Mouse (Mus musculus) hindbrain, embryonic 15.5 days (tissue): ENCODE data around the gene Atp6v0a4. TPM values are rescaled to one million over a fixed set of nuclear protein-coding genes. Genes with fewer than 3 reads are reported as not detected.

Experiments used
- ATAC-seq: fragments of 200-750 bp; cut with Nextera tagmentation; 2 replicates; pipeline ENCODE4 v1.8.0; 2017; ENCODE audit warnings: low read depth, moderate number of reproducible peaks, moderate TSS enrichment; ENCODE audit not compliant: low FRiP score
- H3K27ac ChIP-seq: fragments of 300-500 bp; sonication (generic); replicated peaks from 2 replicates; pipeline ENCODE4 v1.5.1; 2015; ENCODE audit warnings: mild to moderate bottlenecking, inconsistent platforms
- H3K27me3 ChIP-seq: fragments of 300-500 bp; sonication (generic); 2 replicates; pipeline ENCODE4 v1.6.1; 2015; ENCODE audit warnings: control low read depth, inconsistent platforms
- H3K36me3 ChIP-seq: fragments of 300-500 bp; sonication (generic); 2 replicates; pipeline ENCODE4 v1.6.1; 2015; ENCODE audit warnings: control low read depth, inconsistent platforms
- H3K4me1 ChIP-seq: fragments of 300-500 bp; sonication (generic); replicated peaks from 2 replicates; pipeline ENCODE4 v1.6.1; 2015; ENCODE audit warnings: control low read depth, inconsistent platforms
- H3K4me2 ChIP-seq: fragments of 300-500 bp; sonication (generic); 2 replicates; pipeline ENCODE4 v1.6.1; 2015; ENCODE audit warnings: moderate library complexity, mild to moderate bottlenecking, inconsistent platforms
- H3K4me3 ChIP-seq: fragments of 300-500 bp; sonication (generic); 2 replicates; pipeline ENCODE4 v1.5.1; 2015; ENCODE audit warnings: mild to moderate bottlenecking, inconsistent platforms
- H3K9ac ChIP-seq: fragments of 300-500 bp; sonication (generic); 2 replicates; pipeline ENCODE4 v1.6.1; 2015; ENCODE audit warnings: inconsistent platforms
- H3K9me3 ChIP-seq: fragments of 300-500 bp; sonication (generic); 2 replicates; pipeline ENCODE4 v1.6.1; 2016; ENCODE audit warnings: control low read depth, inconsistent platforms
- WGBS: fragments of 180-500 bp; shearing (Covaris S2); methylation state at CpG from one replicate; pipeline ENCODE4 v1.1.7; 2015; 5-methylcytosine and 5-hydroxymethylcytosine counted together
- polyA plus RNA-seq: library from polyadenylated mRNA; unstranded; fragments of >200 nt; fragmentation: Nextera tagmentation; extraction: Ambion mirVana; gene quantifications from 2 replicates; pipeline ENCODE4 v1.2.1, GENCODE M21; 2015

Gene Atp6v0a4
- polyA plus RNA-seq, 1 experiment from 2014 or later: 0.54 TPM

GRCm38 (mm10) chr6:38065501-38066122, 58.8 kb downstream of the Atp6v0a4 start:
- Histone ChIP-seq H3K9ac (no peak overlapping the region), H3K4me2 (no peak overlapping the region), H3K27ac (peak overlapping the region; percentile 21; the same call in 1 of the 2 replicates), H3K36me3 (no peaks in the 10 kb centered on the region), H3K9me3 (no peaks in the 10 kb centered on the region), H3K4me3 (no peak overlapping the region), H3K27me3 (no peaks in the 10 kb centered on the region), H3K4me1 (peaks cover 11% of the 10 kb centered on the region)
- peak; percentile 72 for ATAC-seq
- 68% methylated on average over 11 of the region's 11 CpGs for WGBS

DNA sequence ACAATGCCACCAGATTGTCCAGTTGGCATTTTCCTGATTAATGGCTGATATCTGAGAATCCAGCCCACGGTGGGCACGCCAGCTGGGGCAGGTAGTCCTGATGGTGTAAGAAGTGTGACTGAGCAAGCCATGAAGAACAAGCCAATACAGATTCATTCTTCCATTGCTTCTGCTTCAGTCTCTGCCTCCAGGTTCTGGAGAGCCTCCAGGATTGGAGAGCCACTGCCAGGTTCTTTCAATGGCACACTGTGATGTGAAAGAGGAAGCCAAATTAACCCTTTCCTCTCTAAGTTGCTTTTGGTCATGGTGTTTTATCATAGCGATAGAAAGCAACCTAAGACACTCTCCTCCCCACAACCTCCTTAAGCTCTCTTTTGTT, 59.3 kb downstream of the Atp6v0a4 start:
- Histone ChIP-seq H3K4me1 (peaks cover 11% of the 10 kb centered on the region), H3K4me3 (no peak overlapping the region), H3K9ac (no peak overlapping the region), H3K27ac (no peak overlapping the region), H3K4me2 (no peak overlapping the region), H3K27me3 (no peaks in the 10 kb centered on the region), H3K9me3 (no peaks in the 10 kb centered on the region), H3K36me3 (no peaks in the 10 kb centered on the region)
- ATAC-seq: peak; percentile 21; the same call in 1 of the 2 replicates
- 57% methylated on average over 3 of the region's 3 CpGs for WGBS

DNA sequence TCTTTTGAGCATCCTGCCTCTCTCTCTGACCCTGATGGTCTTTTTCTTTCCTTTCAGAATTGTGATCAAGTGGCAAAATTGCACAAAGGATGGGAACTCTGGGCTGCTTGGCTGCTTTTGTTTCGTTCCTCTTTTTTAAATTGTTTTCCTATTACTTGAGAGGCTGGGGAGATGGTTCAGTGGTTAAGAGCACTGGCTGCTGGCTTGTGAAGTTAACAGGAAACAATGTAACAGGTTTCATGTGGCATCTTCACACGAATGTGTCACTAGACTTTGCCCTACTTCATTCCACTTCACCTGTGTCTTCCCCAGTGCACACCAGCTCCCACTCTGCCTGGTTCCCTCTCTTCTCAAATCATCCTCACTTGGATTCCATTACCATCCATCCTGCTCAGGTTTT, 59.8 kb downstream of the Atp6v0a4 start:
- H3K36me3 ChIP-seq: no peaks in the 10 kb centered on the region
- no peak for ATAC-seq
- H3K4me1 ChIP-seq: peaks cover 11% of the 10 kb centered on the region
- no peaks in the 10 kb centered on the region for H3K9me3 ChIP-seq
- WGBS: 67% methylated on average over 2 of the region's 2 CpGs
- H3K9ac ChIP-seq: no peak overlapping the region
- H3K27me3 ChIP-seq: no peaks in the 10 kb centered on the region
- H3K4me3 ChIP-seq: no peak overlapping the region
- H3K27ac ChIP-seq: no peak overlapping the region
- no peak overlapping the region for H3K4me2 ChIP-seq

DNA sequence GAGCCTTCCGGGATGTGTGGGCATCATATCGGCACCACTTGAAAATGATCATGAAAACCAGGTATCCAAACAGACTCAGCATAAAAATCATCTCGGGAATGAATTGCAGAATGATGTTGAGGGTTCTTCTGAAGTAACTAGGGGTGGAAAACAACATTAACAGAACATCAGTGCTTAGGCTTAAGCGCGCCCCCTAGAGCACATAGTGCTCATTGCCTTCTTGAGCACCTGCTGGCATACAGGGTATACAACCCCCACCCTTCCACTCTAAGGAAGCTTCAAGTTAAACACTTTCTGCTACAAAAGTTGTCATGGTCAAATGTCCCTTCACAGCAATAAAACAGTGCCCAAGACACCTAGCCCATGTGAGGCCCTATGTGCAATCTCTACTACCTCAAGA, 65.6 kb downstream of the Atp6v0a4 start:
- no peak for ATAC-seq

DNA sequence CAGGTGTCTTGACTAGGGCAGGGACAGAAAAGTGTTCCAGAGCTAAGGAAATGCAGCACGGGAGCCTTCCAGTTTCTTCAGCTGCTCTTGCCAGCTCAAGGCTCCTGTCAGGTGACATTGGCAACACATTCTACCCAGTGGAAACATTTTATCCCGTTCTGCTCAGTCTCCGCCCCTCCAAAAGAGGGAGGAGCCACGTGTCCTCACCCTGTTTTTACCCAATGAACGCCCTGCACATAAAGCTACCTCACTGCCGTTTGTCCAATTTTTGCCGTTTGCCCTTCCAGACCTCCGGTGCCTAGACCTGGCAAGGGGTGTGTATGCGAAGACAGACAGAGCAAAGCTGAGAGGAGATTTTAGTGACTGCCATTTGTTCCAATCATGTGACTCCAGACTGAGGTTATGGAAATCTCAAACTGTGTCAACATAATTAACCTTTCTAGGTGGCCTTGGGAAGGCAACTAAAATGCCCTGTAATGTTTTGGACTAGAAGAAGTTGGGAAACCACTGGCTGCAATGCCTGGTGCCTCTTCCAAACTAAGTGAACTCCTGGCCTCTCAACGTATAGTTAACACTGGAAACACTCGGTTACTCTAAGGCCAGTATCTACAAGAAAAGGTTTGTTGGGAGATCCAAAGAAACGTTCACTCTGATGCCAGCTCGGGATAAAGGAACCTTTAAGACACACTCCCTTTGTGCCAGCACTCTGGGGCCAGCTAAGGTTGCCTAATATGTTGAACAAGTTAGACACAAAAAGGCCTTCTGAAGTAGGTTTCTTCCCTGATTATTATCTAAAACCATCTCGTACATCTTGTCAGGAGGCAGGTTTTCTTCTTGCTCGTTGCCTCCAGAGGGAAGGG, 68.7 kb downstream of the Atp6v0a4 start:
- WGBS: 84% methylated on average over 15 of the region's 15 CpGs
- H3K9me3 ChIP-seq: no peaks in the 10 kb centered on the region
- no peak overlapping the region for H3K4me3 ChIP-seq
- no peak overlapping the region for H3K4me2 ChIP-seq
- no peak for ATAC-seq
- H3K9ac ChIP-seq: no peak overlapping the region
- H3K27ac ChIP-seq: no peak overlapping the region
- H3K36me3 ChIP-seq: no peaks in the 10 kb centered on the region
- H3K4me1 ChIP-seq: no peaks in the 10 kb centered on the region
- no peaks in the 10 kb centered on the region for H3K27me3 ChIP-seq

More for the DNA sequence above, 65.6 kb downstream of the Atp6v0a4 start:
- H3K4me2 ChIP-seq: no peak overlapping the region
- H3K9me3 ChIP-seq: no peaks in the 10 kb centered on the region
- 62% methylated on average over 5 of the region's 5 CpGs for WGBS
- no peak overlapping the region for H3K27ac ChIP-seq
- no peaks in the 10 kb centered on the region for H3K27me3 ChIP-seq
- H3K4me1 ChIP-seq: no peaks in the 10 kb centered on the region
- H3K9ac ChIP-seq: no peak overlapping the region
- H3K36me3 ChIP-seq: no peaks in the 10 kb centered on the region
- H3K4me3 ChIP-seq: no peak overlapping the region

GRCm38 (mm10) chr6:38049601-38050000, 74.8 kb downstream of the Atp6v0a4 start:
- Histone ChIP-seq H3K4me2 (no peak overlapping the region), H3K4me1 (no peaks in the 10 kb centered on the region), H3K27me3 (no peaks in the 10 kb centered on the region), H3K9me3 (no peaks in the 10 kb centered on the region), H3K9ac (no peak overlapping the region), H3K27ac (no peak overlapping the region), H3K4me3 (no peak overlapping the region), H3K36me3 (no peaks in the 10 kb centered on the region)
- WGBS: 93% methylated on average over 6 of the region's 6 CpGs
- ATAC-seq: no peak

- H3K4me3 ChIP-seq: no peak overlapping the region
- H3K36me3 ChIP-seq: no peaks in the 10 kb centered on the region
- H3K27me3 ChIP-seq: no peaks in the 10 kb centered on the region
- no peak overlapping the region for H3K4me2 ChIP-seq
- H3K27ac ChIP-seq: no peak overlapping the region
- no peaks in the 10 kb centered on the region for H3K9me3 ChIP-seq
- WGBS: 49% methylated on average over 6 of the region's 6 CpGs
- H3K9ac ChIP-seq: no peak overlapping the region
- ATAC-seq: no peak
- H3K4me1 ChIP-seq: no peaks in the 10 kb centered on the region
These were observed 75.4 kb downstream of the Atp6v0a4 start for GRCm38 (mm10) chr6:38048800-38049561.

DNA sequence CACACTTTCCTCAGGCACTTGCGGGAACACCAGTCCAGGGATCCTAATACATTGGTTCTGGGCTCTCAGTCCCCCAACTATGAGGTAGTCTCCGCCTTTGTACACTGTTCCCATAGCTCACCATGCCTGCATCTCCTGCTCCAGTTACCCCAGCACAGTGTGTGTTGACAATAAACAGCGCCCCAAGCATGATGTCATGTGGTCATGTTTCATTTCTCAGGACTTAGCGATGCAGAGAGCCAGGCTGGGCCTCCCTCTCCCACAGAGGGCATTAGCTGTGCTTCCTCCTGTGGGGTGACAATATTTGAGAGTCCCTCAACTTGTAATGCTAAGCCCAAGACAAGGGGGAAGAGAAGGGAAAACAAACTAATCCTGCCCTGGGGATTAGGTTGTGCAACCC, 76.4 kb downstream of the Atp6v0a4 start:
- WGBS: 86% methylated on average over 4 of the region's 4 CpGs
- ATAC-seq: no peak
- Histone ChIP-seq H3K27ac (no peak overlapping the region), H3K4me1 (no peaks in the 10 kb centered on the region), H3K9me3 (no peaks in the 10 kb centered on the region), H3K4me3 (no peak overlapping the region), H3K36me3 (no peaks in the 10 kb centered on the region), H3K4me2 (no peak overlapping the region), H3K9ac (no peak overlapping the region), H3K27me3 (no peaks in the 10 kb centered on the region)

GRCm38 (mm10) chr6:38046838-38047237, 77.5 kb downstream of the Atp6v0a4 start, which contains the start of gene Svopl:
TSS of gene Svopl (minus strand) at chr6:38046996.
- H3K4me3 ChIP-seq: no peak within 1 kb of the TSS
- no peaks in the 10 kb centered on the region for H3K4me1 ChIP-seq
- H3K9me3 ChIP-seq: no peaks in the 10 kb centered on the region
- H3K27ac ChIP-seq: no peak within 1 kb of the TSS
- WGBS: 48% methylated on average over 6 of the region's 6 CpGs
- H3K4me2 ChIP-seq: no peak within 1 kb of the TSS
- H3K9ac ChIP-seq: no peak within 1 kb of the TSS
- H3K27me3 ChIP-seq: no peaks in the 10 kb centered on the region
- no peak for ATAC-seq
- H3K36me3 ChIP-seq: no peaks in the 10 kb centered on the region

DNA sequence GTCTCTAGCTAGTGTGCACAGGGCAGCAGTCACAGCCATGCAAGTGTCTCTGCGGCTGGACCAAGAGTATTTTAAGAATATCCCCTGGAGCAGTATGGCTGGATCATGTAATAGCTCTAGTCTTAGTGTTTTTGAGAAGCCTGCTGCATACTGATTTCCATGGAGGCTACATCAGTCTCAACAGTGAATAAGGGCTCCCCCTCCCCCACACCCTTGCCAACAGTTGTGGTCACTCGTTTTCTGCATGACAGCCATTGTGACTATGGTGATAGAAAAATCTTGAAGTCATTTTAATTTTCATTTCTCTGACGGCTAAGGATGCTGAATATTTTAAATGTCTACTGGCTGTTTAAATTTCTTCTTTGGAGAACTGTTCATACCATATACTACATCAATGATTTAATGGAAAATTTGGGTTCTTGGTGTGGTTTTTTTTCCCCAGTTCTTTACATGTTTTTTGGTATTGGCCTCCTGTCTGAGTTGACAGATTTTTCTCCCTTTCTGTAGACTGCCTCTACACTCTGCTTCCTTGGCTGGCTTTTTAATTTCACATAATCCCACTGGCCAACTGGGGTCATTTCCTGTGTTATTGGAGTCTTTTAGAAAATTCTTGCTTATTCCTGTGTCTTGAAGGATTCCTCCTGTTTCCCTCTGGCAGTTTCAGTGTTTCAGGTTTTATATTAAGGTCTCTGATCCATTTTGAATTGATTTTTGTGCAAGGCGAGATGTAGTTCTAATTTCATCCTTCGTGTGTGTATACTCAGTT, 91.4 kb downstream of the Atp6v0a4 start:
- no peaks in the 10 kb centered on the region for H3K36me3 ChIP-seq
- no peaks in the 10 kb centered on the region for H3K9me3 ChIP-seq
- H3K9ac ChIP-seq: no peak overlapping the region
- ATAC-seq: no peak
- no peak overlapping the region for H3K4me2 ChIP-seq
- H3K27me3 ChIP-seq: no peaks in the 10 kb centered on the region
- no peak overlapping the region for H3K27ac ChIP-seq
- H3K4me1 ChIP-seq: 0 out of 2 replicates have a peak, but pooled peaks cover 14% of the 10 kb centered on the region
- 59% methylated on average over 5 of the region's 5 CpGs for WGBS
- H3K4me3 ChIP-seq: no peak overlapping the region

DNA sequence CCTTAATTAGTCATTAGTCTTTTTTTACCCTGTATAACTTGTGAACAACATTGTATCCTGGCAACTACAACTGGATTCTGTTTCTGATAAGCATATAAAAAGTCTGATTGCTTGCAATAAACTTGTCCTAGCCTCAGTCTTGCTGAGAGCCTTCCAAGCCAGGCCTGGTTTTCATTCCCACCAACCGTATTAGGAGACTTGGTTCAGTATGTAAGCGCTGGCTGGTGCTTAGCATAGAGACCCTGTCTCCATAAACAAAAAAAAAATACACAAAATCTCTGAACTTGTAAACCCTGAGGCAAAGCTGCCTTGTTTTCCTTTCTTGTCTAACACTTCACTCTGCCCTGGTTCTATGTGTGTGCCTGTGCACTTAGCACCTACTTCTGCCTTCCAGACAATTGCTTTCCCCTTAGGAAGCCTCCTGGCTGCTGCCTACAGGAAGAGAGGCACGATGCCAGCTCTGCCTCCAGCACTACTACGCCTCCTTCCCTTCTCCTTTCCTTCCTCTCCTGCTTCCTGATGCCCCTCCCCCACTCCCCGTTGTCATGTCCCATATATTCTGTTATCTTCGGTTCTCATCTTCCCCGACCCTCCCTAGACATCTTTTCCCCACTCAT, 92.4 kb downstream of the Atp6v0a4 start:
- no peak overlapping the region for H3K4me3 ChIP-seq
- H3K9me3 ChIP-seq: no peaks in the 10 kb centered on the region
- H3K9ac ChIP-seq: no peak overlapping the region
- H3K27me3 ChIP-seq: no peaks in the 10 kb centered on the region
- no peak for ATAC-seq
- no peaks in the 10 kb centered on the region for H3K36me3 ChIP-seq
- 65% methylated on average over 7 of the region's 7 CpGs for WGBS
- H3K27ac ChIP-seq: no peak overlapping the region
- no peak overlapping the region for H3K4me2 ChIP-seq
- 0 out of 2 replicates have a peak, but pooled peaks cover 14% of the 10 kb centered on the region for H3K4me1 ChIP-seq
